Mouse (Mus musculus) heart, postnatal 25 days (tissue): Measurements from ENCODE around the gene Izumo4. TPM values are rescaled to one million over a fixed set of nuclear protein-coding genes. Genes with fewer than 3 reads are reported as not detected.

Experiments used
- DNase-seq: peaks from one replicate; pipeline ENCODE4 v3.0.0; 2022; ENCODE audit warnings: low spot score
- intact Hi-C: fragments of 180-260 bp; cut with DNase I; formaldehyde crosslinking; loops from one replicate; pipeline ENCODE4 v1.15.1; 2025
- total RNA-seq, 2 experiments: library from RNA; stranded (reverse); gene quantifications; 2 replicates each; pipeline ENCODE4 v1.2.3; 2021

Izumo4 gene
- total RNA-seq, 2 experiments from 2014 or later: 2.6 to 3.4 TPM

GRCm38 (mm10) chr10:80668614-80669013 is 33.4 kb upstream of the Izumo4 start:
- DNase-seq: no peak
- intact Hi-C loops: no loop called here

GRCm38 (mm10) chr10:80669018-80669417 is 33.0 kb upstream of the Izumo4 start:
- no peak for DNase-seq

GRCm38 (mm10) chr10:80669737-80670485 is 32.1 kb upstream of the Izumo4 start:
- peak; percentile 58 for DNase-seq
- intact Hi-C loops: no loop called here

More at GRCm38 (mm10) chr10:80669018-80669417, 33.0 kb upstream of the Izumo4 start:
- intact Hi-C loops: no loop called here

GRCm38 (mm10) chr10:80670531-80670930 is 31.5 kb upstream of the Izumo4 start:
- no peak for DNase-seq
- intact Hi-C loops: no loop called here

- intact Hi-C loops: no loop called here
- DNase-seq: no peak
These were observed 30.7 kb upstream of the Izumo4 start for GRCm38 (mm10) chr10:80671251-80671650.

GRCm38 (mm10) chr10:80671936-80672690 is 29.9 kb upstream of the Izumo4 start:
- intact Hi-C loops: no loop called here
- DNase-seq: no peak

- no peak for DNase-seq
- intact Hi-C loops: loop anchor here (2.0 kb wide), 1 partner anchor 13 kb away; no protein-coding TSS in a partner anchor
These were observed 28.3 kb upstream of the Izumo4 start for GRCm38 (mm10) chr10:80673690-80674089.

- DNase-seq: peak; percentile 72
- intact Hi-C loops: loop anchor here (2.0 kb wide), 1 partner anchor 13 kb away; no protein-coding TSS in a partner anchor
These were observed 27.7 kb upstream of the Izumo4 start for GRCm38 (mm10) chr10:80674161-80674711.

- intact Hi-C loops: loop anchor here (2.0 kb wide), 1 partner anchor 14 kb away; no protein-coding TSS in a partner anchor
- no peak for DNase-seq
These were observed 27.1 kb upstream of the Izumo4 start for GRCm38 (mm10) chr10:80674851-80675404.

- intact Hi-C loops: loop anchor here (2.0 kb wide), 1 partner anchor 15 kb away; no protein-coding TSS in a partner anchor
- DNase-seq: no peak
These were observed 26.4 kb upstream of the Izumo4 start for GRCm38 (mm10) chr10:80675405-80676197.

GRCm38 (mm10) chr10:80676198-80676928 is 25.6 kb upstream of the Izumo4 start:
- DNase-seq: peak; percentile 99
- intact Hi-C loops: no loop called here

- intact Hi-C loops: no loop called here
These were observed 24.7 kb upstream of the Izumo4 start for GRCm38 (mm10) chr10:80677128-80677875.

GRCm38 (mm10) chr10:80677942-80678436 is 24.0 kb upstream of the Izumo4 start, which contains the start of gene Mknk2:
Gene Mknk2, minus strand, starts transcription at chr10:80678112.
- intact Hi-C loops: no loop called here
- peak; percentile 92 for DNase-seq

More at GRCm38 (mm10) chr10:80677128-80677875, 24.7 kb upstream of the Izumo4 start:
- no peak for DNase-seq

GRCm38 (mm10) chr10:80678601-80679377 is 23.2 kb upstream of the Izumo4 start:
- DNase-seq: peak; percentile 61

GRCm38 (mm10) chr10:80679556-80680259 is 22.3 kb upstream of the Izumo4 start:
- intact Hi-C loops: no loop called here
- DNase-seq: no peak

More at GRCm38 (mm10) chr10:80678601-80679377, 23.2 kb upstream of the Izumo4 start:
- intact Hi-C loops: no loop called here

- intact Hi-C loops: no loop called here
- DNase-seq: no peak
These were observed 21.7 kb upstream of the Izumo4 start for GRCm38 (mm10) chr10:80680260-80680696.
